Mouse (Mus musculus): Measurements from ENCODE around the gene Odr4. TPM values are rescaled to one million over a fixed set of nuclear protein-coding genes. Genes with fewer than 3 reads are reported as not detected.

The Odr4 gene
- total RNA-seq (2017), result 59.9 to 85.9 TPM (median 84.5 TPM) in 3 replicates

GRCm38 (mm10) chr1:150392638-150393487 is at the start of gene Odr4, which contains the start of gene Tpr:
Gene Odr4, minus strand, starts transcription at chr1:150393080.
Gene Tpr, plus strand, starts transcription at chr1:150392838.
- ATAC-seq (replicated peaks; ENCODE audit: insufficient number of reproducible peaks, low FRiP score, low TSS enrichment, poor library complexity, severe bottlenecking), result peak; percentile 91

GRCm38 (mm10) chr1:150441731-150442130 is 48.9 kb upstream of the Odr4 start:
- no peak for ATAC-seq (replicated peaks; ENCODE audit: insufficient number of reproducible peaks, low FRiP score, low TSS enrichment, poor library complexity, severe bottlenecking)

- ATAC-seq (replicated peaks; ENCODE audit: insufficient number of reproducible peaks, low FRiP score, low TSS enrichment, poor library complexity, severe bottlenecking), result no peak
Measured at GRCm38 (mm10) chr1:150438641-150439040, 45.8 kb upstream of the Odr4 start.

- no peak for ATAC-seq (replicated peaks; ENCODE audit: insufficient number of reproducible peaks, low FRiP score, low TSS enrichment, poor library complexity, severe bottlenecking)
Measured at GRCm38 (mm10) chr1:150426216-150426615, 33.3 kb upstream of the Odr4 start.

GRCm38 (mm10) chr1:150425665-150426064 is 32.8 kb upstream of the Odr4 start:
- no peak for ATAC-seq (replicated peaks; ENCODE audit: insufficient number of reproducible peaks, low FRiP score, low TSS enrichment, poor library complexity, severe bottlenecking)

GRCm38 (mm10) chr1:150418426-150418825 is 25.5 kb upstream of the Odr4 start:
- no peak for ATAC-seq (replicated peaks; ENCODE audit: insufficient number of reproducible peaks, low FRiP score, low TSS enrichment, poor library complexity, severe bottlenecking)

- no peak for ATAC-seq (replicated peaks; ENCODE audit: insufficient number of reproducible peaks, low FRiP score, low TSS enrichment, poor library complexity, severe bottlenecking)
Measured at GRCm38 (mm10) chr1:150416006-150416405, 23.1 kb upstream of the Odr4 start.

GRCm38 (mm10) chr1:150409996-150410395 is 17.1 kb upstream of the Odr4 start:
- no peak for ATAC-seq (replicated peaks; ENCODE audit: insufficient number of reproducible peaks, low FRiP score, low TSS enrichment, poor library complexity, severe bottlenecking)

GRCm38 (mm10) chr1:150407285-150407684 is 14.4 kb upstream of the Odr4 start:
- no peak for ATAC-seq (replicated peaks; ENCODE audit: insufficient number of reproducible peaks, low FRiP score, low TSS enrichment, poor library complexity, severe bottlenecking)

GRCm38 (mm10) chr1:150404555-150404954 is 11.7 kb upstream of the Odr4 start:
- ATAC-seq (replicated peaks; ENCODE audit: insufficient number of reproducible peaks, low FRiP score, low TSS enrichment, poor library complexity, severe bottlenecking), result no peak

- no peak for ATAC-seq (replicated peaks; ENCODE audit: insufficient number of reproducible peaks, low FRiP score, low TSS enrichment, poor library complexity, severe bottlenecking)
Measured at GRCm38 (mm10) chr1:150403914-150404313, 11.0 kb upstream of the Odr4 start.

- no peak for ATAC-seq (replicated peaks; ENCODE audit: insufficient number of reproducible peaks, low FRiP score, low TSS enrichment, poor library complexity, severe bottlenecking)
Measured at GRCm38 (mm10) chr1:150396001-150396400, 3.1 kb upstream of the Odr4 start.

- peak; percentile 23 for ATAC-seq (replicated peaks; ENCODE audit: insufficient number of reproducible peaks, low FRiP score, low TSS enrichment, poor library complexity, severe bottlenecking)
Measured at GRCm38 (mm10) chr1:150393488-150393852, 590 bp upstream of the Odr4 start.

GRCm38 (mm10) chr1:150391931-150392637 is 796 bp downstream of the Odr4 start:
- ATAC-seq (replicated peaks; ENCODE audit: insufficient number of reproducible peaks, low FRiP score, low TSS enrichment, poor library complexity, severe bottlenecking), result no peak

GRCm38 (mm10) chr1:150389390-150390129 is 3.3 kb downstream of the Odr4 start:
- ATAC-seq (replicated peaks; ENCODE audit: insufficient number of reproducible peaks, low FRiP score, low TSS enrichment, poor library complexity, severe bottlenecking), result no peak

- ATAC-seq (replicated peaks; ENCODE audit: insufficient number of reproducible peaks, low FRiP score, low TSS enrichment, poor library complexity, severe bottlenecking), result 0 out of 2 replicates have a peak, but pooled peaks have one; percentile 20
Measured at GRCm38 (mm10) chr1:150387572-150387971, 5.3 kb downstream of the Odr4 start.

GRCm38 (mm10) chr1:150384138-150384537 is 8.7 kb downstream of the Odr4 start:
- no peak for ATAC-seq (replicated peaks; ENCODE audit: insufficient number of reproducible peaks, low FRiP score, low TSS enrichment, poor library complexity, severe bottlenecking)

- ATAC-seq (replicated peaks; ENCODE audit: insufficient number of reproducible peaks, low FRiP score, low TSS enrichment, poor library complexity, severe bottlenecking), result no peak
Measured at GRCm38 (mm10) chr1:150374247-150374646, 18.6 kb downstream of the Odr4 start.

- no peak for ATAC-seq (replicated peaks; ENCODE audit: insufficient number of reproducible peaks, low FRiP score, low TSS enrichment, poor library complexity, severe bottlenecking)
Measured at GRCm38 (mm10) chr1:150372895-150373294, 20.0 kb downstream of the Odr4 start.
